Mouse (Mus musculus) embryonic fibroblast, embryonic 13.5 days (primary cell): ENCODE data around the gene Dach1.

Source experiments
- CTCF ChIP-seq: IDR thresholded peaks from 2 replicates; pipeline ENCODE4 v1.5.1; 2011; ENCODE audit warnings: mild to moderate bottlenecking, control low read depth, low read length, moderate library complexity, borderline replicate concordance; ENCODE audit not compliant: insufficient read depth
- POLR2A ChIP-seq: IDR thresholded peaks from 2 replicates; pipeline ENCODE4 v1.6.1; 2011; ENCODE audit warnings: low read depth, mild to moderate bottlenecking, control low read depth, low read length, moderate library complexity

- TF ChIP-seq CTCF (no peak), POLR2A (no peak)
Measured at GRCm38 (mm10) chr14:98167186-98168038, 2.2 kb downstream of the Dach1 start.
